Mouse (Mus musculus) monocyte, adult 2 months (primary cell): ENCODE measurements around the gene Pigf.

ENCODE experiments used
- DNase-seq, 2 experiments: peaks; one replicate each; pipeline ENCODE4 v3.0.0; 2022; ENCODE audit warnings: low spot score in 2 of 2, low read depth in 1 of 2

The Pigf gene

GRCm38 (mm10) chr17:87036141-87037073, 11.2 kb upstream of the Pigf start:
- DNase-seq: no peak

- DNase-seq: no peak
These were observed 539 bp downstream of the Pigf start for GRCm38 (mm10) chr17:87024491-87025242.

- DNase-seq: no peak
These were observed 5.5 kb downstream of the Pigf start for GRCm38 (mm10) chr17:87019692-87020091.

GRCm38 (mm10) chr17:87011301-87012019, 13.7 kb downstream of the Pigf start:
- DNase-seq: no peak

- no peak for DNase-seq
These were observed 16.3 kb downstream of the Pigf start for GRCm38 (mm10) chr17:87008950-87009349.

- no peak for DNase-seq
These were observed 27.9 kb downstream of the Pigf start for GRCm38 (mm10) chr17:86997323-86997722.

- no peak for DNase-seq
These were observed 33.9 kb downstream of the Pigf start for GRCm38 (mm10) chr17:86991306-86991705.

GRCm38 (mm10) chr17:86988601-86989184, 36.5 kb downstream of the Pigf start:
- DNase-seq: no peak

GRCm38 (mm10) chr17:86988161-86988560, 37.0 kb downstream of the Pigf start:
- DNase-seq: no peak

GRCm38 (mm10) chr17:86986449-86987138, 38.6 kb downstream of the Pigf start:
- DNase-seq: no peak

- no peak for DNase-seq
These were observed 42.7 kb downstream of the Pigf start for GRCm38 (mm10) chr17:86982497-86982896.

GRCm38 (mm10) chr17:86981701-86982100, 43.5 kb downstream of the Pigf start:
- DNase-seq: no peak

GRCm38 (mm10) chr17:86981205-86981604, 44.0 kb downstream of the Pigf start:
- DNase-seq: no peak

GRCm38 (mm10) chr17:86978496-86978895, 46.7 kb downstream of the Pigf start:
- DNase-seq: no peak

- DNase-seq: no peak
These were observed 48.8 kb downstream of the Pigf start for GRCm38 (mm10) chr17:86976387-86976786.

- DNase-seq: no peak
These were observed 52.1 kb downstream of the Pigf start for GRCm38 (mm10) chr17:86973097-86973496.

GRCm38 (mm10) chr17:86971860-86972259, 53.3 kb downstream of the Pigf start:
- DNase-seq: no peak

- DNase-seq: no peak
These were observed 54.2 kb downstream of the Pigf start for GRCm38 (mm10) chr17:86971036-86971435.

GRCm38 (mm10) chr17:86970026-86970750, 55.0 kb downstream of the Pigf start:
- DNase-seq: no peak

GRCm38 (mm10) chr17:86969582-86969981, 55.6 kb downstream of the Pigf start:
- DNase-seq: peak in 1 of 2 experiments; percentile 55
